Mouse (Mus musculus) intestine, embryonic 15.5 days (tissue): ENCODE data around the gene Apol9b. TPM values are rescaled to one million over a fixed set of nuclear protein-coding genes. Genes with fewer than 3 reads are reported as not detected.
"Not testable (repeated sequence)": the region's sequence is repeated elsewhere in the genome, so short reads cannot be mapped to it uniquely, and the experiment has no call there.

Experiments used
- ATAC-seq: fragments of 200-750 bp; cut with Nextera tagmentation; 2 replicates; pipeline ENCODE4 v1.8.0; 2017; ENCODE audit warnings: moderate TSS enrichment, moderate library complexity
- H3K27ac ChIP-seq: fragments of 300-500 bp; sonication (generic); 2 replicates; pipeline ENCODE4 v1.5.1; 2015; ENCODE audit warnings: mild to moderate bottlenecking, inconsistent platforms
- H3K27me3 ChIP-seq: fragments of 300-500 bp; sonication (generic); replicated peaks from 2 replicates; pipeline ENCODE4 v1.6.1; 2015; ENCODE audit warnings: inconsistent platforms
- H3K36me3 ChIP-seq: fragments of 300-500 bp; sonication (generic); 2 replicates; pipeline ENCODE4 v1.6.1; 2015; ENCODE audit warnings: inconsistent platforms
- H3K4me1 ChIP-seq: fragments of 300-500 bp; sonication (generic); replicated peaks from 2 replicates; pipeline ENCODE4 v1.6.1; 2015; ENCODE audit warnings: inconsistent platforms
- H3K4me2 ChIP-seq: fragments of 300-500 bp; sonication (generic); replicated peaks from 2 replicates; pipeline ENCODE4 v1.6.1; 2015; ENCODE audit warnings: mild to moderate bottlenecking, inconsistent platforms
- H3K4me3 ChIP-seq: fragments of 300-500 bp; sonication (generic); replicated peaks from 2 replicates; pipeline ENCODE4 v1.5.1; 2015; ENCODE audit warnings: inconsistent platforms
- H3K9ac ChIP-seq: fragments of 300-500 bp; sonication (generic); 2 replicates; pipeline ENCODE4 v1.6.1; 2015; ENCODE audit warnings: inconsistent platforms
- H3K9me3 ChIP-seq: fragments of 300-500 bp; sonication (generic); 2 replicates; pipeline ENCODE4 v1.6.1; 2016; ENCODE audit warnings: inconsistent platforms
- WGBS: fragments of 180-500 bp; shearing (Covaris S2); methylation state at CpG from one replicate; pipeline ENCODE4 v1.1.7; 2015; 5-methylcytosine and 5-hydroxymethylcytosine counted together
- polyA plus RNA-seq: library from polyadenylated mRNA; unstranded; fragments of >200 nt; fragmentation: Nextera tagmentation; extraction: Ambion mirVana; gene quantifications from 2 replicates; pipeline ENCODE4 v1.2.1, GENCODE M21; 2015

Apol9b gene
- polyA plus RNA-seq, 1 experiment from 2014 or later, result 0.35 TPM

DNA sequence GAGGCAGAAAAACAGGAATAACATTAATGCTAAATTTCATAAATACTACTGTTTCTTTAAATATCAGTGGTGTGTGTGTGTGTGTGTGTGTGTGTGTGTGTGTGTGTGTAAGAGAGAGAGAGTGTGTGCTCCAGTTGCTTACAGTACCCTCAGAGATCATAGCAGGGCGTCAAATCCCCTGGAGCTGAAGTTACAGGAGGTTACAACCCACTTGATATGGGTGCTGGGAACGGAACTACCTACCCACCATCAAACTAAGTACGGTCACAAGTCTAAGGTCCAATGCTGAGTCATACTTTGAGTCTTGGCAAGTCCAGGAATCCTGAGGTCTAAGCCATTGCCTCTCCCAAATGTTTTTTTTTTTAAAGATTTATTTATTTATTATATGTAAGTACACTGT, 1.1 kb upstream of the Apol9b start:
- not testable (repeated sequence) for H3K27me3 ChIP-seq, ATAC-seq, H3K9me3 ChIP-seq, H3K9ac ChIP-seq, H3K4me1 ChIP-seq, H3K36me3 ChIP-seq, H3K4me3 ChIP-seq, H3K27ac ChIP-seq, H3K4me2 ChIP-seq
- WGBS, result 77% methylated on average over 3 of the region's 3 CpGs

- no peak for ATAC-seq
- WGBS, result 91% methylated on average over 5 of the region's 5 CpGs
Observed at GRCm38 (mm10) chr15:77731605-77732004, 2.8 kb downstream of the Apol9b start.

DNA sequence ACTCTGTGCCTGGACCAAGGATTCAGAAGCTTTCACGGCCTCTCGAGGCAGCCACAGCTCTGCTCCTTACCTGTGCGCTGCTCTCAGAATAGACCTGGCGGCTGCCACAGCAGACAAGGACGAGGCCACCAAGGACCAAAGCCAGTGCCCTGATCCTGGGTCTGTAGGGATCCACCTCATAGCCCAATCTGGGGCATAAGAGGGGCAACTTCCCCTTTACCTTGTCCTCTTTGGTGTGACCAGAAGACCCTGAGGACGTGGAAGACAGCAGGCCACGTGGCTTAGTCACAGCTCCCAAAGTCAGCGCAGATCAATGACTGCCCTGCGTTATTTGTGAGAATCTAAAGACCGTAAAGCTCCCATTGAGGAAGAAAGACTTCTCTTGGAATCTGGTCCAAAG, 4.0 kb downstream of the Apol9b start:
- H3K4me1 ChIP-seq, H3K9ac ChIP-seq, H3K9me3 ChIP-seq, H3K27me3 ChIP-seq, H3K4me2 ChIP-seq, ATAC-seq, H3K27ac ChIP-seq, H3K36me3 ChIP-seq, H3K4me3 ChIP-seq: not testable (repeated sequence)
- WGBS, result 76% methylated on average over 10 of the region's 10 CpGs

More at GRCm38 (mm10) chr15:77731605-77732004, 2.8 kb downstream of the Apol9b start:
- Histone ChIP-seq H3K4me1 (no peaks in the 10 kb centered on the region), H3K4me2 (no peak overlapping the region), H3K9ac (no peak overlapping the region), H3K27me3 (no peaks in the 10 kb centered on the region), H3K4me3 (no peak overlapping the region), H3K27ac (no peak overlapping the region), H3K36me3 (no peaks in the 10 kb centered on the region), H3K9me3 (no peaks in the 10 kb centered on the region)

- not testable (repeated sequence) for H3K9me3 ChIP-seq, H3K9ac ChIP-seq, H3K4me2 ChIP-seq, H3K27ac ChIP-seq, H3K4me1 ChIP-seq, H3K27me3 ChIP-seq, ATAC-seq, H3K4me3 ChIP-seq, H3K36me3 ChIP-seq
- 65% methylated on average over 8 of the region's 8 CpGs for WGBS
Observed at GRCm38 (mm10) chr15:77733380-77733779, 4.5 kb downstream of the Apol9b start.

DNA sequence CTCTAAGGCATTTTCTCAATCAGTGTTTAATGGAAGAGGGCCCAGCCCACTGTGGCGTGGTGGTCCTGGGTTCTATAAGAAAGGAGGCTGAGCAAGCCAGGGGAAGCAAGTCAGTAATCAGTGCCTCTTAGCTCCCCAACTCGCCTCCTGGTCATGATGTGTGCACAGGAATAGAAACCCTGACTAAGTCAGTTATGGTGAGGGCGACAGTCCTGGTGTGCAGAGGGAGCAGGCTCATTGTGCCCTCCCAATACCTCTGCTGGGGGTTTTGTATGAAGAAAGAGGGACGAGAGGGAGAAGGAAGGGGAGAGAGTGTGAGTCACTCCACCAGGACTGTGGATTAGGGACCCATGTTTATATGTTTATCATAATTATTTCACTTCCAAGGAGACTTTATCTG, 5.1 kb downstream of the Apol9b start:
- H3K27me3 ChIP-seq, H3K4me1 ChIP-seq, H3K4me3 ChIP-seq, H3K27ac ChIP-seq, H3K36me3 ChIP-seq, H3K9me3 ChIP-seq, H3K4me2 ChIP-seq, H3K9ac ChIP-seq, ATAC-seq: not testable (repeated sequence)
- 72% methylated on average over 4 of the region's 4 CpGs for WGBS

- Histone ChIP-seq H3K4me2 (no peak overlapping the region), H3K27ac (no peak overlapping the region), H3K36me3 (no peaks in the 10 kb centered on the region), H3K27me3 (no peaks in the 10 kb centered on the region; the same call in none of the 2 replicates), H3K9me3 (no peaks in the 10 kb centered on the region), H3K9ac (no peak overlapping the region), H3K4me1 (no peaks in the 10 kb centered on the region), H3K4me3 (no peak overlapping the region)
- ATAC-seq, result peak; percentile 73
- WGBS, result 62% methylated on average over 9 of the region's 9 CpGs
Observed at GRCm38 (mm10) chr15:77740511-77741297, 11.9 kb downstream of the Apol9b start.

DNA sequence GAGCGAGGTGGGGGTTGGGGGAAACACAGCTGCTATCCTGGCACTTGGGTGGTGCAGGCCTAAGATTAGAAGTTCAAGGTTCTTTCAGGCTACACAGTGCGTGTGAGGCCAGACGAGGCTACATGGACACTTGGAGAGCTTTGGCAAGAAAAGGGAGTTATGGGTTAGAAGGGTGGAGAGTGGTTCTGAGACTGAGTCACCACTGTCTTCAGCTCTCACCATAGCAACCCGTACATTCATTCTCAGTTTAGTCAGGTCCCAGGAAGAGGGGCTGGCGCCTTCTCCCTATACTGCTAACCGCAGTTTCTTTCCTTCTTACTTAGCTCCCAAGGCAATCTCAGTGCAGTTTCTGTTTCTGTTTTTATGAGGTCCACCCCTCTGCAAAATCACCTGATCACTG, 12.7 kb downstream of the Apol9b start:
- H3K27ac ChIP-seq, result not testable (repeated sequence)
- ATAC-seq, result peak; percentile 66
- 67% methylated on average over 6 of the region's 6 CpGs for WGBS

GRCm38 (mm10) chr15:77744632-77745031, 15.8 kb downstream of the Apol9b start:
- H3K9ac ChIP-seq, result no peak overlapping the region
- no peaks in the 10 kb centered on the region for H3K4me1 ChIP-seq
- no peaks in the 10 kb centered on the region for H3K9me3 ChIP-seq
- 29% methylated on average over 5 of the region's 5 CpGs for WGBS
- H3K36me3 ChIP-seq, result no peaks in the 10 kb centered on the region
- H3K4me3 ChIP-seq, result no peak overlapping the region
- H3K27ac ChIP-seq, result no peak overlapping the region
- no peak for ATAC-seq
- peaks cover 23% of the 10 kb centered on the region for H3K27me3 ChIP-seq
- no peak overlapping the region for H3K4me2 ChIP-seq

More for the DNA sequence above, 12.7 kb downstream of the Apol9b start:
- H3K36me3 ChIP-seq, H3K27me3 ChIP-seq, H3K4me2 ChIP-seq, H3K4me3 ChIP-seq, H3K9ac ChIP-seq, H3K4me1 ChIP-seq, H3K9me3 ChIP-seq: not testable (repeated sequence)

- Histone ChIP-seq H3K27ac (no peak overlapping the region), H3K4me2 (no peak overlapping the region), H3K4me1 (no peaks in the 10 kb centered on the region), H3K27me3 (peaks cover 23% of the 10 kb centered on the region), H3K9ac (no peak overlapping the region), H3K4me3 (no peak overlapping the region), H3K36me3 (no peaks in the 10 kb centered on the region), H3K9me3 (no peaks in the 10 kb centered on the region)
- ATAC-seq, result no peak
Observed at GRCm38 (mm10) chr15:77745081-77745480, 16.2 kb downstream of the Apol9b start.

DNA sequence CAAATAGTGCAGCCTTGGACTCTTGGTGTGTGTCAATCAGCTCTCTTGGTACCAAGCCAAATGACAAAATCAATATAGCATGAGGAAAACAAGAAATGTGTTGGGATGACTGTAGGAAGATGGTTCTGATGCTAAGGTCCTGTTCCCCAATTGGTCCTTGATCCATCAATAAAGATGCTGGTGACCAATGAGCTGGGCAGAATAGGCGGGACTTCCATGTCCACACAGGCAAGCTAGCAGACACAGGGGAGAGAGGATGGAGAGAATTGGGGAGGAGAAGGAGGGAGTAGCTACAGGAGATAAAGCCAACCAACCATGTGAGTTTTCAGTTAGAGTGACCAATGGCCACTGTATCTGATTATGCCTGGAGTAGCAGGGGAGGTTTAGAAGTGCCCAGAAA, 17.5 kb downstream of the Apol9b start:
- Histone ChIP-seq H3K4me2 (no peak overlapping the region), H3K36me3 (no peaks in the 10 kb centered on the region), H3K4me3 (no peak overlapping the region), H3K4me1 (no peaks in the 10 kb centered on the region), H3K9me3 (no peaks in the 10 kb centered on the region), H3K9ac (no peak overlapping the region), H3K27ac (no peak overlapping the region), H3K27me3 (peaks cover 23% of the 10 kb centered on the region)
- no peak for ATAC-seq
- WGBS, result 100% methylated on average over 1 of the region's 1 CpGs

DNA sequence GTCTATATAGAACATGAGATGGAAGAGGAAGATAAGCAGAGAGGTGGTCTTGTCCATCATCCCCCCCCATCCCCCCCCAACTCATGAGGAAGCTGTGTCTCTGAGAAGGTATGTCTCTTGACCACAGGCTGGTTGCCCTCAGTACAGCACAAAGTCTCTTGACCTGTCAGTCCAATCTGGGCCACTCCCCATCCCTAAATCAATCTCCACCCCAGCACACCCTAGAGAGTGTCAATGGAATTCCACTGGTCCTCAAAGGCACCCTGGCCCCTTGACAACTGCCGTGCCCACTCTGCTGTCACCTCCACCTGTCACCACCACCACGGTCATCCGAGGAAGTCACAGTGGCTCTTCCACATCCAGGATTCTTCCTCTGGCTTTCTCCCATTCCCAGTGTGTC, 19.6 kb downstream of the Apol9b start:
- WGBS, result 81% methylated on average over 3 of the region's 3 CpGs
- Histone ChIP-seq H3K27me3 (peaks cover 32% of the 10 kb centered on the region), H3K27ac (no peak overlapping the region), H3K4me3 (no peak overlapping the region), H3K36me3 (no peaks in the 10 kb centered on the region), H3K9me3 (no peaks in the 10 kb centered on the region), H3K4me2 (no peak overlapping the region), H3K9ac (no peak overlapping the region), H3K4me1 (no peaks in the 10 kb centered on the region)
- ATAC-seq, result no peak

DNA sequence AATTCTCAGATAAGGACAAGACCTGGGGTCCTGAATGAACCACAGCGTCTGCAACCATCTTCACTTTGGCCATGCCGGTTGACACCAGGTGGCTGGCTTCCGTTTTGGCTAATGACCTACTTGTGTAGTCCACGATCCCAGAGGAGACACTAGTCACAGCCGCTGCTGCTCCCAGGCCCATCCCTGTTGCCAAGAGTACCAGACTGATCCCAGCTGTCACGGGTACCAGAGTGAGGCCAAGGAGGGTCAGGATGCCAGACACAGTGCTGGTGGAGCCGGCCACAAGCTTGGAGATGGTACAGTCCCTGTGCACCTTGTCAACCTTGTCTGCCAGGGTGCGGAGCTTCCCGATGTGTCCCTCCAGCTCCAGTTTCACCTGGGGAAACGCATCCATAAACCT, 20.9 kb downstream of the Apol9b start:
- 88% methylated on average over 10 of the region's 10 CpGs for WGBS
- Histone ChIP-seq H3K27me3 (peaks cover 35% of the 10 kb centered on the region), H3K4me3 (no peak overlapping the region)

DNA sequence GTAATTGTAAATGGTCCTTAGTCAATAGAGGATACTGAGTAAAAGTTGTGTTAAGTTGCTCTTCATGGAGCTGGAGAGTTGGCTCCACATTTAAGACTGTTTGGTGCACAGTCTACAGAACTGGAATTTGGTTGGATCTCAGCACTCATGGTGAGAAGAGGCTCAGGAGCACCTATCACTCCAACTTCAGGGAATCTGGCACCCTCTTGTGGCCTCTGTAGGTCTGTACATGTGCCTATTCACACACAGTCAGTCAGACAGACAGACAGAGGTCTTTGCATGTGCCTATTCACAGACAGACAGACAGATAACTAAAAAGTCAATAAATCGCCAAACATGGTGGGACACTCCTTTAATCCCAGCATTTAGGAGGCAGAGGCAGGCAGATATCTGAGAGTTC, 21.6 kb downstream of the Apol9b start:
- Histone ChIP-seq H3K36me3 (no peaks in the 10 kb centered on the region), H3K4me2 (no peak overlapping the region), H3K4me1 (no peaks in the 10 kb centered on the region), H3K9me3 (no peaks in the 10 kb centered on the region), H3K4me3 (no peak overlapping the region), H3K27me3 (peaks cover 35% of the 10 kb centered on the region), H3K9ac (no peak overlapping the region), H3K27ac (no peak overlapping the region)
- no peak for ATAC-seq
- WGBS, result 28% methylated on average over 1 of the region's 1 CpGs

More for the DNA sequence above, 20.9 kb downstream of the Apol9b start:
- H3K9me3 ChIP-seq, result no peaks in the 10 kb centered on the region
- H3K36me3 ChIP-seq, result no peaks in the 10 kb centered on the region
- H3K9ac ChIP-seq, result no peak overlapping the region
- H3K4me2 ChIP-seq, result no peak overlapping the region
- ATAC-seq, result no peak
- H3K27ac ChIP-seq, result no peak overlapping the region
- no peaks in the 10 kb centered on the region for H3K4me1 ChIP-seq
